Mouse (Mus musculus) embryonic facial prominence, embryonic 13.5 days (tissue): ENCODE data around the gene Zfp771. TPM values are rescaled to one million over a fixed set of nuclear protein-coding genes. Genes with fewer than 3 reads are reported as not detected.

Source experiments
- ATAC-seq: fragments of 200-750 bp; cut with Nextera tagmentation; 2 replicates; pipeline ENCODE4 v1.8.0; 2017; ENCODE audit warnings: low read depth; ENCODE audit not compliant: insufficient number of reproducible peaks, insufficient read depth, low FRiP score, low TSS enrichment
- H3K27ac ChIP-seq: fragments of 300-500 bp; sonication (generic); 2 replicates; pipeline ENCODE4 v1.5.1; 2015; ENCODE audit warnings: moderate library complexity, mild to moderate bottlenecking, inconsistent platforms
- H3K27me3 ChIP-seq: fragments of 300-500 bp; sonication (generic); 2 replicates; pipeline ENCODE4 v1.6.1; 2015; ENCODE audit warnings: mild to moderate bottlenecking, inconsistent platforms
- H3K36me3 ChIP-seq: fragments of 300-500 bp; sonication (generic); 2 replicates; pipeline ENCODE4 v1.6.1; 2015; ENCODE audit warnings: mild to moderate bottlenecking, inconsistent platforms
- H3K4me1 ChIP-seq: fragments of 300-500 bp; sonication (generic); 2 replicates; pipeline ENCODE4 v1.6.1; 2015; ENCODE audit warnings: inconsistent platforms
- H3K4me2 ChIP-seq: fragments of 300-500 bp; sonication (generic); 2 replicates; pipeline ENCODE4 v1.6.1; 2015; ENCODE audit warnings: moderate library complexity, mild to moderate bottlenecking, inconsistent platforms
- H3K4me3 ChIP-seq: fragments of 300-500 bp; sonication (generic); 2 replicates; pipeline ENCODE4 v1.5.1; 2015; ENCODE audit warnings: mild to moderate bottlenecking, inconsistent platforms
- H3K9ac ChIP-seq: fragments of 300-500 bp; sonication (generic); 2 replicates; pipeline ENCODE4 v1.6.1; 2015; ENCODE audit warnings: mild to moderate bottlenecking, inconsistent platforms
- H3K9me3 ChIP-seq: fragments of 300-500 bp; sonication (generic); 2 replicates; pipeline ENCODE4 v1.6.1; 2016; ENCODE audit warnings: inconsistent platforms
- WGBS: fragments of 180-500 bp; shearing (Covaris S2); methylation state at CpG from one replicate; pipeline ENCODE4 v1.1.7; 2015; ENCODE audit warnings: mixed read lengths; 5-methylcytosine and 5-hydroxymethylcytosine counted together
- polyA plus RNA-seq: library from polyadenylated mRNA; unstranded; fragments of >200 nt; fragmentation: Nextera tagmentation; extraction: Ambion mirVana; gene quantifications from 2 replicates; pipeline ENCODE4 v1.2.1, GENCODE M21; 2015

Zfp771 gene
- 78.2 and 83.9 TPM in 2 replicates for polyA plus RNA-seq

DNA sequence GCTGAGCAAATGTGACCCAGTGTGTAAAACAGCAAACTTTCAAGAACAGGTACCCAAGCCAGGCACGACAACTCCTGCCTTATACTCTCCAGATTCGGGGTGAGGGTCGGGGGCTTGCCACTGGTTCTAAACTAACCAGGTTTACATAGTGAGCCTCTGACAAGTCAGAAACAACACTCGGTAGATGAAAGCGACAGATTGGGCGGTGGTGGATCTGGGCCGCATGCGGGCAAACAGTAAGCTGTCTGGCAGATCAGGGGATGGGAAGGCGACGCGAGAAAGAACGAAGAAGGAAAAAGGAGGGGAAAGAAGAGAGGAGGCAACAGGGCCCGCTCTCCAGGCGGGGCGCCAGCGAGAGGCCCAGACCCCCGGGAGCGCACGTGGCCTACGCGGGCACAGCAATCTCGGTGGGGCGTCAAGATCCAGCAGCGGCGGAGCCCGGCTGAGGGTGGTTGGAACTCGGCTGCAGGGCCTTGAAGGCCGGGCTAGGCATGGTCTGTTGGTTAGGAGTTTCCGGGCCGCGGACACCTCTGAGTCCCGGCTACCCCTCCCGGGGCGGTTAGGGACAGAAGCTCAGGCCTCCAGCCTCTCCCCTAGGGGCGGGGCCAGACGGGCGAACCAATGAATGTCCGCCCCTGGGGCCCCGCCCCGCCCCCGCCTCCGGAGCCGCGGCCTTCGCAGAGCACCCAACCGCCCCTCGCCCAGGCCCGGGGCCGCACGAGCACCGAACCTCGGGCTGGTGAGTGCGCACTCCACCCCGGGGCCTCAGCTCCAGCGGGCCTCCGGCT is at the start of gene Zfp771:
Gene Zfp771, plus strand, starts transcription at position 405 of the 788 bp plus-strand sequence.
- 1% methylated on average over 55 of the region's 56 CpGs for WGBS
- peak; percentile 92 for ATAC-seq
- peak within 1 kb of the TSS; percentile 96 for H3K27ac ChIP-seq
- H3K9me3 ChIP-seq: no peaks in the 10 kb centered on the region
- peak within 1 kb of the TSS; percentile 86 for H3K4me3 ChIP-seq
- H3K27me3 ChIP-seq: no peaks in the 10 kb centered on the region
- peaks cover 29% of the 10 kb centered on the region for H3K4me1 ChIP-seq
- peak within 1 kb of the TSS; percentile 77 for H3K4me2 ChIP-seq
- H3K9ac ChIP-seq: peak within 1 kb of the TSS; percentile 95
- H3K36me3 ChIP-seq: peaks cover 31% of the 10 kb centered on the region

DNA sequence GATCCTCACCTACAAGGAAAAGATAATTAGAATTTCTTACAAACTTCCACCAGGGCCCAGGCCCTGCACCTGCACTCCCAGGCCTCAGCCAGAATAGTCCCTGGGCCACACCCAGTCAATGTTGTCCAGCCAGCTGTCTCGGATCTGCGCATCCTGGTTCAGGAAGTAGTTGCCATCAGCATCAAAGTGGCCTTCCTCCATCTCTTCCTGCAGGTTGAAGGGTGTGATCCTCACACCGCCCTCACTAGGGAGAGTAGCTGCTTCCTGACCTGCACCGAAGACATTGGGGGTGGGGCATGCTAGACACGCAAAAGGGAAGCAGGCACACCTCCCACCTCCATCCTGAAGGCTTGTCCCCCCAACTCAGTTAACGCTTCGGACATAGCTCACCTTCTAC is 49.4 kb upstream of the Zfp771 start:
- no peaks in the 10 kb centered on the region for H3K27me3 ChIP-seq
- H3K4me3 ChIP-seq: peak overlapping the region; percentile 74
- ATAC-seq: no peak
- no peaks in the 10 kb centered on the region for H3K9me3 ChIP-seq
- peak overlapping the region; percentile 80 for H3K9ac ChIP-seq
- H3K4me1 ChIP-seq: peaks cover 28% of the 10 kb centered on the region
- peak overlapping the region; percentile 84 for H3K4me2 ChIP-seq
- 74% methylated on average over 7 of the region's 7 CpGs for WGBS
- peaks cover 74% of the 10 kb centered on the region for H3K36me3 ChIP-seq
- H3K27ac ChIP-seq: 0 out of 2 replicates have a peak overlapping the region, but pooled peaks have one; percentile 93

DNA sequence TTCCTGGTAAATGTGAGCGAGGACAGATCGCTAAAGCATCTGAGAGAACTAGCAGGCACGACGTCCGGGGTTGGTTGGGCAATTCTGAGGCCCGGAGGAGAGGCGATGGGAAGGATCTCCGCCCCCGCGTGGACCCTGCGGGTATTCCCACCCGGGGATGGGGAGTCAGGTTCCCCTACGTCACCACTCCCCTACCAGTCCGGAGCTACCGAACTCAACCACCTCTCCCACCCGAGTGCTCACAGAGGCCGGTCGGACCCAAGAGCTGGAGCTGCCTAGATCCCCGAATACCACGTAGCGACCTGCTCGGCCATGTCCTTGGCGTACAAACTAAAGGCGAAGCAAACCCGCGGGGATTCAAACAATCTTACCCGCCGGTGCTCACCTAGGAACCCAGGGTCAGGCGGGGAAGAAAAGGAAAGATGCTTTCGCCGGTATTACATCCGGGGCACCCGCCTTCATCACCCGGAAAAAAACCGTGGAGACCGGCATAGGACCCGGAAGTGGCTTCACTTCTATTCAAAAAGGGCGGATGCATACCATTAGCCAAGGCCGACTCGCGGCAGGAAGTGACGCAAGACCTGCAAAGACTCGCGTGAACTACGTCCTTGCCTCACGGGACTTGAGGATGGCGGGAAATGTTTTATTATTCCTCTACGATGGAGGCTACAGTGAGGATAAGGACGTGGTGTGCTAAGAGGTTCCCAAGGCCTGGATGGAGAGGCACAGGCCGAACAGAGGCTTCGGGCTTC is 48.4 kb upstream of the Zfp771 start, which contains the start of gene Cd2bp2:
Gene Cd2bp2, minus strand, starts transcription at position 507 of the 752 bp plus-strand sequence.
- no peaks in the 10 kb centered on the region for H3K9me3 ChIP-seq
- no peaks in the 10 kb centered on the region for H3K27me3 ChIP-seq
- H3K4me1 ChIP-seq: peaks cover 28% of the 10 kb centered on the region
- H3K4me3 ChIP-seq: peak within 1 kb of the TSS; percentile 74
- peaks cover 82% of the 10 kb centered on the region for H3K36me3 ChIP-seq
- H3K27ac ChIP-seq: peak within 1 kb of the TSS; percentile 93
- ATAC-seq: peak; percentile 91
- H3K9ac ChIP-seq: peak within 1 kb of the TSS; percentile 80
- H3K4me2 ChIP-seq: peak within 1 kb of the TSS; percentile 84
- WGBS: under 1% methylated on average over 51 of the region's 51 CpGs

DNA sequence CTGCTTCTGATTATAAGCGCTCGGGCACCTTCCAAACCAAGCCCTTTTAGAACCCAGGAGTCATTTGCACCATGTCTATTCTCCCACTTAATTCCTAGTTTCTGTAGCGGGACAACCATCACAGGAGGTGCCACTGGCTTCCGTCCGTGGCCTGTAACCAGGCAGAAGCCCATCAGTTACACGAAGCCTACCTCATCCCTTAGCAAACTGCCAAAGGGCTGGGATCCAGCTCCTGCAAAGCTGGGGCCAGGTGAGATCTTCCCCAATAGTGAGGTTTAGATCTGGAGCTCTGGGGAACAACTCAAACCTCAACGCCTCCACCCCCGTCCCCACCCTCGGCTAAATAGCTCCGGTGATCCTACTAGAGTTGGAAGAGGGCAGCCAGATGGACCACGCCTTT is 47.6 kb upstream of the Zfp771 start:
- H3K27me3 ChIP-seq: no peaks in the 10 kb centered on the region
- peak overlapping the region; percentile 74 for H3K4me2 ChIP-seq
- H3K4me1 ChIP-seq: peaks cover 28% of the 10 kb centered on the region
- H3K27ac ChIP-seq: peak overlapping the region; percentile 93
- peak overlapping the region; percentile 74 for H3K4me3 ChIP-seq
- ATAC-seq: peak; percentile 1; the same call in 1 of the 2 replicates
- H3K36me3 ChIP-seq: peaks cover 82% of the 10 kb centered on the region
- H3K9me3 ChIP-seq: no peaks in the 10 kb centered on the region
- peak overlapping the region; percentile 80 for H3K9ac ChIP-seq
- WGBS: 60% methylated on average over 11 of the region's 11 CpGs

DNA sequence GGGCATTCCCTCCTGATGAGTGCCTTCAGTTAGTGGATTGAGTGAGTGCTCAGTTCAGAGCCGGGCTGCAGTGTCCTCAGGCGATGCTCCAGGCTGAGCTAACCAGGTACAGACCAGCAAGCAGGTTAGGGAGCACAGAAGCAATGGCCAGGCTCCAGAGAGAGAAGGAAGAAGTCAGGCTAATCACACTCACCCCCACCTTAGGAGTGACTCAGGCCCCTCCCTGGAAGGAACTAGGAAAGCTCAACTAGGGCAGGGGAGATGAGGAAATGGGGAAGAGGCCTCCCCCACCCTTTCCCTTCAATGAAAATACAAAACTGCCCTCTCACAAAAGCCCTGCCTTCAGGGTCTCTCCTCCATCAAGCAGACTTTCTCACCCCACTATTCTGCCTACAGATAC is 37.5 kb upstream of the Zfp771 start:
- no peak for ATAC-seq
- Histone ChIP-seq H3K36me3 (peaks cover 25% of the 10 kb centered on the region), H3K9ac (peak overlapping the region; percentile 98), H3K4me1 (peaks cover 19% of the 10 kb centered on the region), H3K9me3 (no peaks in the 10 kb centered on the region), H3K4me2 (peak overlapping the region; percentile 97), H3K27me3 (no peaks in the 10 kb centered on the region), H3K4me3 (peak overlapping the region; percentile 96), H3K27ac (peak overlapping the region; percentile 33; the same call in 1 of the 2 replicates)
- 58% methylated on average over 2 of the region's 2 CpGs for WGBS

DNA sequence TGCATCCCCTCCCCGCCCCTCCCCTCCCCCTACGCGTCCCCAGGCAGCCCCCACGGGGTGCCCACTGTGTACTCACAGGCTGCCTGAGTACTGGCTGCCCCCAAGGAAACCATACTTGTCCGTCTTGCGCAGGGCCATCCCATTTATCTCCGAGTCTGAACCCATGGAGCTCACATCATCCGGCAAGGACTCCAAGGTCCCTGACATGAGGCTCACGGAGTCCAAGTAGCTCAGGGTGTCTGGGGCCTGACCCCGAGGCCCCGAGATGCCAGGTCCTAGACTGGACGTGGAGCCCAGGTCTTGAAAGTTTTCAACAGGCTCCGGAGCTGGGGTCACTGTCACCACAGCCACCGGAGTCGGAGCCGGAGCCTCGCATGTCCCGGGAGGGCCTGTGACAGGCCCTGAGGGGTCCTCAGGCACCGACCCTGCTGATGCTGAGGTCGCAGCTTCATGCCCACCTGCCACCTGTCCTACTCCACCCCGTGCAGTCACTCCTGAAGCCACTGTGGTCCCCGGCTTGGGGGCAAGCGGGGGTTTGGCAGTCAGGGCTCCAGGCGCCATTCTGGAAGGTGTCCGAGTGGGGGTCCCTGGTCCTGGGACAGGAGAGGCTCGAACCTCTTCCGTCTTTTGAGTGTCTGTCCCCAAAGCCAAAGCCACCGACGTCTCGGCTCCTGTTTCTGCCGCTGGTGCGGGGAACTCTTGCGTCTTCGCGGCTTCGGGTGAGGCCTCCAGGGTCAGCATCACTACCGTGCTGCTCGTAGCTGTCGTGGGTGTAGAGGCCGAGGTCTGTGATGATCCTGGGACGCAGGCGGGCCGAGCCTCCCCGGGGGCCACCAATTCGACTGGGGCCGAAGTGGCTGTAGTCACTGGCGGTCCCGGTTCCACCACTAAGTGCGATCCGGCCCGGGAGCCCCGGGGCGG is 36.4 kb upstream of the Zfp771 start:
- Histone ChIP-seq H3K27ac (peak overlapping the region; percentile 88), H3K4me2 (peak overlapping the region; percentile 97), H3K9me3 (no peaks in the 10 kb centered on the region), H3K4me3 (peak overlapping the region; percentile 96), H3K4me1 (peaks cover 19% of the 10 kb centered on the region), H3K27me3 (no peaks in the 10 kb centered on the region), H3K9ac (peak overlapping the region; percentile 98), H3K36me3 (peaks cover 17% of the 10 kb centered on the region)
- ATAC-seq: no peak
- WGBS: under 1% methylated on average over 53 of the region's 53 CpGs

DNA sequence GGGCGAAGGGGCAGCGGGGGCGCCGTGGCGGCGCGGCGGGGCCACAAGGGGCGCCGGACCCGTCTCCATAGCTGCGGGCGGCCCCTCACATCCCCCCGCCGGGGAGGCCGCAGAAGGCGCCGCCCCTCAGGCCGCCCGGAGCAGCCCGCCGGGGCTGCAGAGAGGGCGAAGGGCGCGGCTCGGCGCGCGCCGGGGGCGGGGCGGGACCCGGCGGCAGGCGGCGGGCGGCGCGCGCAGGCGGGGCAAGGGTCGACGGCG is 35.9 kb upstream of the Zfp771 start, which contains the start of gene Tbc1d10b:
Gene Tbc1d10b, minus strand, starts transcription at position 174 of the 258 bp plus-strand sequence.
- H3K36me3 ChIP-seq: peaks cover 11% of the 10 kb centered on the region
- H3K9me3 ChIP-seq: no peaks in the 10 kb centered on the region
- 0% methylated on average over 31 of the region's 44 CpGs for WGBS
- H3K4me3 ChIP-seq: peak within 1 kb of the TSS; percentile 96
- peaks cover 19% of the 10 kb centered on the region for H3K4me1 ChIP-seq
- peak within 1 kb of the TSS; percentile 90 for H3K27ac ChIP-seq
- no peaks in the 10 kb centered on the region for H3K27me3 ChIP-seq
- peak within 1 kb of the TSS; percentile 98 for H3K9ac ChIP-seq
- ATAC-seq: no peak; the same call in 1 of the 2 replicates
- peak within 1 kb of the TSS; percentile 97 for H3K4me2 ChIP-seq

DNA sequence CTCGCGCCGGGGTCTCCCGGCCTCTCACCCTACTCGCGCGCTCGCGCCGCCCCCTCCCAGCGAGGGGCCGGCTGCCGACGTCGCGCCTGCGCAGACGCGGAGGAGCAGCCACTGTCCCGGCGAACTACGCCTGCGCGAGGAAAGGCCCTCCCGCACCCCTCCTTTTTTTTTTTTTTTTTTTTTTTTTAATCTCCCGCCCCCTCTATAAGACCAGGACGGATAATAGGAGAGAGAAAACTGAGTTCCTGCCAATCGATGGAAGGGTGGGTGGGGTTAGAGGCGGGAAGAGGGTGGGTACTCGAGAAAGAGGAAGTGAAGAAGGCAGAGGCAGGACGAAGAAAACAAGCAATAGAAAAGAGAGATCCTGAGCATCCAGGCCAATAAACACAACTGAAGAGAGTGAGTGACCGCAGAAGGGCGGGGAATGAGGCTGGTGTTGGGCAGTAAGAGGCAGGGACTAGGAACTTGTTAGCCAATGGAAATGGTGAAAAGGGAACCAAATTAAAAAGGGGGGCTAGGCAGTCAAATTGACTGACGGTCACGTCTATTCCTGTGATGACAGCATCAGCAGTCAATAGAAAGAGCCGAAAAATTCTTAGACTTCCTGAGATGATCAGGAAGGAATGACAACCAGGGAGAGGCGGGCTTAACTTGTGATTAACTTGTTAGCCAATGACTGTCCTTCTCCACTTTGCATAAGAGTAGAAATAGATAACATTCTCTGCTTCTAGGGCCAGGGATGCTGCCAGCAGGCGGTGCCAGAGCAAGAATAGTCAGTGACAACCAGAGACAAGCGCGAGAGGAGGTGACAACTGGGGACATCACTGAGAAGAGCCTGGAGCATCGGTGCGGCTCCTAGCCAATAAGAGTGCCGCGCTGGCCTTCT is 35.3 kb upstream of the Zfp771 start, which contains the start of gene Mylpf:
Gene Mylpf, plus strand, starts transcription at position 338 of the 886 bp plus-strand sequence.
- peak within 1 kb of the TSS; percentile 98 for H3K9ac ChIP-seq
- under 1% methylated on average over 41 of the region's 44 CpGs for WGBS
- H3K36me3 ChIP-seq: peaks cover 6% of the 10 kb centered on the region
- H3K9me3 ChIP-seq: no peaks in the 10 kb centered on the region
- H3K4me3 ChIP-seq: peak within 1 kb of the TSS; percentile 96
- ATAC-seq: peak; percentile 93
- H3K4me1 ChIP-seq: peaks cover 19% of the 10 kb centered on the region
- H3K27me3 ChIP-seq: peaks cover 4% of the 10 kb centered on the region; the same call in 1 of the 2 replicates
- peak within 1 kb of the TSS; percentile 97 for H3K4me2 ChIP-seq
- peak within 1 kb of the TSS; percentile 90 for H3K27ac ChIP-seq

DNA sequence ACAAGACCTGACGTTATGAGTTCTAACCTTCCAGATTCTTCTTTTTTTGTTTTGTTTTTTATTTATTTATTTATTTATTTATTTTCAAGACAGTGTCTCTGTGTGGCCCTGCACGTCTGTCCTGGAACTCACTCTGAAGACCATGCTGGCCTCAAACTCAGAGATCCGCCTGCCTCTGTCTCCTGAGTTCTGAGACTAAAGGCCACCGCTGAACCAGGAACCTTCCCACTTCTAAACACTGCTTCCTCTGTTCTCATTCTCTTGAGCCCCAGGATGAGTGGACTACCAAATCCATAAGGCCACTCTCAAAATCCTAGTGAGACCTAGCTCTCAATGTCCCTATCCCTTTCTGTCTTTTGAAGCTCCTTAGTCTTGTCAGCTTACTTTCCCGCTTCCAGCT is 34.2 kb upstream of the Zfp771 start:
- Histone ChIP-seq H3K4me2 (peak overlapping the region; percentile 68), H3K4me1 (peaks cover 23% of the 10 kb centered on the region), H3K4me3 (no peak overlapping the region), H3K9ac (no peak overlapping the region), H3K9me3 (no peaks in the 10 kb centered on the region), H3K27ac (peak overlapping the region; percentile 90; the same call in 1 of the 2 replicates), H3K36me3 (peaks cover 6% of the 10 kb centered on the region), H3K27me3 (peaks cover 9% of the 10 kb centered on the region; the same call in 1 of the 2 replicates)
- 81% methylated on average over 5 of the region's 5 CpGs for WGBS
- no peak for ATAC-seq

DNA sequence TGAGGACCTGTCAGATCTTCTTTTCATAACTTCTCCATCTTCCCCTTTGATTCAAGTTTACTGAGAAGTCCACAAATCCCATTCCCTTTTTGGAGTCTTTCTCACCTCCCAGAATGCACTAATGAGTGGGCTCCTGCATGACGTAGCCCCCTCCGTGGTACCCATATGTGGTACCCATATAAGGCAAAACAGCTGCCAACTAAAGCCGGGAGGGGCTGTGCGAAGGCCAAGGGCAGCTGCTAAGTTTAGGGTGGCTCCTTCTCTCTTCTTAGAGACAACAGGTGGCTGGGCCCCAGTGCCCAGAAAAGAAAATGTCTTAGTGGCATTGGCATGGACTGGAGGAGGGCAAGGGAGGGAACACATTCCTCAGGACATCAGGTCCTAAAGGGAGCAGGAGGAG is 33.8 kb upstream of the Zfp771 start:
- no peak for ATAC-seq
- Histone ChIP-seq H3K4me2 (no peak overlapping the region), H3K9me3 (no peaks in the 10 kb centered on the region), H3K4me1 (peaks cover 23% of the 10 kb centered on the region), H3K4me3 (no peak overlapping the region), H3K27me3 (peaks cover 9% of the 10 kb centered on the region; the same call in 1 of the 2 replicates), H3K27ac (no peak overlapping the region), H3K9ac (no peak overlapping the region), H3K36me3 (peaks cover 1% of the 10 kb centered on the region)
- WGBS: 84% methylated on average over 4 of the region's 4 CpGs
